Comparison of ENCODE assay signal across 8 mouse cellular contexts in genomic region chr5:123150641-123151040, GRCm38 (mm10). TPM values are rescaled to one million over a fixed set of nuclear protein-coding genes. Genes with fewer than 3 reads are reported as not detected.
DNase-seq lines count a peak whose midpoint lies in the region; ATAC-seq and TF ChIP-seq lines count a peak whose summit lies in the region.

No protein-coding gene starts in this region.

- H3K4me2 ChIP-seq in heart, embryonic 15.5 days = peak overlapping the region; percentile 60
- peak overlapping the region; percentile 62 for H3K4me2 ChIP-seq in lung, embryonic 14.5 days

- TF ChIP-seq CTCF in G1E (IDR thresholded peaks at IDR 0.05; ENCODE audit: low read depth, low read length) = no peak
- no peak for TF ChIP-seq CTCF in lung, embryonic 14.5 days (IDR thresholded peaks at IDR 0.05; ENCODE audit: low read depth)
- no peak for TF ChIP-seq CTCF in spleen, adult 2 months (IDR thresholded peaks at IDR 0.05; ENCODE audit: extremely low read depth, insufficient read depth, insufficient read length, insufficient replicate concordance)

- no peaks in the 10 kb centered on the region for H3K27me3 ChIP-seq in G1E (ENCODE audit: insufficient read depth, low read length)
- H3K27me3 ChIP-seq in heart, embryonic 15.5 days = no peaks in the 10 kb centered on the region
- no peaks in the 10 kb centered on the region for H3K27me3 ChIP-seq in lung, embryonic 14.5 days (ENCODE audit: insufficient read depth, low read length)
- no peaks in the 10 kb centered on the region for H3K27me3 ChIP-seq in spleen, adult 2 months (ENCODE audit: control insufficient read depth, insufficient read depth, low read length)

- no peaks in the 10 kb centered on the region for H3K9me3 ChIP-seq in G1E (replicated peaks)
- H3K9me3 ChIP-seq in heart, embryonic 15.5 days (replicated peaks) = no peaks in the 10 kb centered on the region
- H3K9me3 ChIP-seq in lung, embryonic 14.5 days (ENCODE audit: low read depth, low read length) = no peaks in the 10 kb centered on the region

- ATAC-seq in G1E (ENCODE audit: extremely low read depth, insufficient number of reproducible peaks, low FRiP score, poor library complexity, severe bottlenecking) = no peak
- no peak for ATAC-seq in heart, embryonic 15.5 days (replicated peaks; ENCODE audit: insufficient number of reproducible peaks, insufficient read depth, low FRiP score, low read depth)
- ATAC-seq in lung, embryonic 14.5 days (ENCODE audit: insufficient read depth) = no peak

- peak overlapping the region; percentile 71 for H3K4me3 ChIP-seq in G1E (ENCODE audit: low read depth, low read length)
- peak overlapping the region; percentile 42 for H3K4me3 ChIP-seq in heart, embryonic 15.5 days
- peak overlapping the region; percentile 38 for H3K4me3 ChIP-seq in lung, embryonic 14.5 days (ENCODE audit: low read depth, low read length)
- H3K4me3 ChIP-seq in spleen, adult 2 months (ENCODE audit: extremely low read depth, insufficient read depth, insufficient read length) = peak overlapping the region; percentile 61; the same call in 1 of the 2 replicates

- peak overlapping the region; percentile 0; the same call in 1 of the 2 replicates for H3K9ac ChIP-seq in heart, embryonic 15.5 days
- peak overlapping the region; percentile 31; the same call in 1 of the 2 replicates for H3K9ac ChIP-seq in lung, embryonic 14.5 days

- WGBS in heart, embryonic 15.5 days = 42% methylated on average over 7 of the region's 7 CpGs
- WGBS in lung, embryonic 14.5 days = 22% methylated on average over 7 of the region's 7 CpGs
- 6% methylated on average over 7 of the region's 7 CpGs for WGBS in spleen, adult 2 months

- H3K36me3 ChIP-seq in G1E (replicated peaks) = peaks cover 99% of the 10 kb centered on the region
- H3K36me3 ChIP-seq in heart, embryonic 15.5 days = peaks cover 68% of the 10 kb centered on the region
- peaks cover 82% of the 10 kb centered on the region for H3K36me3 ChIP-seq in lung, embryonic 14.5 days (ENCODE audit: insufficient read depth)
- H3K36me3 ChIP-seq in spleen, adult 2 months (ENCODE audit: control insufficient read depth, insufficient read depth, low read length) = peaks cover 36% of the 10 kb centered on the region

- H3K4me1 ChIP-seq in G1E (ENCODE audit: insufficient read depth, low read depth, low read length) = peaks cover 78% of the 10 kb centered on the region
- peaks cover 51% of the 10 kb centered on the region for H3K4me1 ChIP-seq in heart, embryonic 15.5 days (replicated peaks)
- H3K4me1 ChIP-seq in lung, embryonic 14.5 days (ENCODE audit: insufficient read depth) = peaks cover 6% of the 10 kb centered on the region; the same call in 1 of the 2 replicates
- peaks cover 20% of the 10 kb centered on the region; the same call in 1 of the 2 replicates for H3K4me1 ChIP-seq in spleen, adult 2 months (ENCODE audit: control insufficient read depth, insufficient read depth, insufficient read length)

- peak overlapping the region; percentile 55 for H3K27ac ChIP-seq in heart, embryonic 15.5 days
- H3K27ac ChIP-seq in lung, embryonic 14.5 days (ENCODE audit: low read depth) = no peak overlapping the region
- H3K27ac ChIP-seq in spleen, adult 2 months (ENCODE audit: insufficient read depth, low read length) = peak overlapping the region; percentile 91

- intact Hi-C loops in left cerebral cortex, postnatal 25 days (cut with DNase I) = no loop called here

- DNase-seq in cerebellum, adult 11-12 months = peak; percentile 72
- DNase-seq in cerebellum, postnatal 36 days = no peak
- no peak for DNase-seq in G1E (ENCODE audit: low spot score)
- DNase-seq in lung, embryonic 14.5 days = no peak
- DNase-seq in spleen, adult 2 months (ENCODE audit: low read depth in 1 of 2, low spot score in 2 of 2) = peak; percentile 75 to 80
- no peak for DNase-seq in left cerebral cortex, postnatal 25 days (ENCODE audit: low spot score in 2 of 2)
- DNase-seq in gastrocnemius, adult 8-10 months (ENCODE audit: low spot score in 2 of 2) = no peak

- TF ChIP-seq POLR2A in spleen, adult 2 months (IDR thresholded peaks at IDR 0.05; ENCODE audit: low read depth, low read length) = no peak

RNA-seq across cellular contexts. Expression of gene Setd1b, which starts 8.6 kb away (rescaled TPM):
- total RNA-seq in G1E (2014; fragmentation: Nextera tagmentation) (76.5 and 76.7 TPM in 2 replicates), G1E (2017) (2.1 and 2.3 TPM in 2 replicates)
- 89.4 and 90.6 TPM in 2 replicates for polyA plus RNA-seq in G1E (2012)
- 6.0 and 6.9 TPM in 2 replicates for polyA plus RNA-seq in heart, embryonic 15.5 days (2015; fragmentation: Nextera tagmentation; extraction: Ambion mirVana)
- 11.5 and 12.1 TPM in 2 replicates for polyA plus RNA-seq in lung, embryonic 14.5 days (2014; fragmentation: Nextera tagmentation; extraction: Ambion mirVana)
- 20.5 and 23.2 TPM in 2 replicates for polyA plus RNA-seq in spleen, adult 2 months (2012; rRNA removed)
- 10 to 100 TPM; 27.0 to 32.1 TPM for total RNA-seq in left cerebral cortex, postnatal 25 days (2021)
- 10 to 100 TPM in 3 of 4 experiments, 1 to 10 TPM in 1; 8.0 to 10.8 (median 10.5) TPM for total RNA-seq in gastrocnemius, adult 8-10 months (2022)

RNA-seq across cellular contexts. Expression of gene Rhof, which starts 18.1 kb away (rescaled TPM):
- total RNA-seq in G1E (2014; fragmentation: Nextera tagmentation) (not detected in 2 replicates), G1E (2017) (0.52 and 1.7 TPM in 2 replicates)
- 0.26 and 0.59 TPM in 2 replicates for polyA plus RNA-seq in G1E (2012)
- polyA plus RNA-seq in heart, embryonic 15.5 days (2015; fragmentation: Nextera tagmentation; extraction: Ambion mirVana) = 1.5 and 3.1 TPM in 2 replicates
- polyA plus RNA-seq in lung, embryonic 14.5 days (2014; fragmentation: Nextera tagmentation; extraction: Ambion mirVana) = 2.4 and 2.5 TPM in 2 replicates
- 70.7 and 72.5 TPM in 2 replicates for polyA plus RNA-seq in spleen, adult 2 months (2012; rRNA removed)
- 10 to 100 TPM; 48.6 to 55.2 TPM for total RNA-seq in left cerebral cortex, postnatal 25 days (2021)
- under 1 TPM in 3 of 4 experiments, not detected in 1; 0.24 to 0.36 (median 0.36) TPM for total RNA-seq in gastrocnemius, adult 8-10 months (2022)

RNA-seq across cellular contexts. Expression of gene Psmd9, which starts 18.6 kb away (rescaled TPM):
- total RNA-seq in G1E (2014; fragmentation: Nextera tagmentation) = 11.6 and 24.2 TPM in 2 replicates
- total RNA-seq in G1E (2017) = 22.8 and 25.4 TPM in 2 replicates
- polyA plus RNA-seq in G1E (2012) = 50.1 and 65.2 TPM in 2 replicates
- 54.9 and 66.7 TPM in 2 replicates for polyA plus RNA-seq in heart, embryonic 15.5 days (2015; fragmentation: Nextera tagmentation; extraction: Ambion mirVana)
- 70.9 and 81.7 TPM in 2 replicates for polyA plus RNA-seq in lung, embryonic 14.5 days (2014; fragmentation: Nextera tagmentation; extraction: Ambion mirVana)
- 13.3 and 19.5 TPM in 2 replicates for polyA plus RNA-seq in spleen, adult 2 months (2012; rRNA removed)
- 10 to 100 TPM; 26.2 to 27.7 TPM for total RNA-seq in left cerebral cortex, postnatal 25 days (2021)
- total RNA-seq in gastrocnemius, adult 8-10 months (2022) = 10 to 100 TPM; 11.4 to 12.8 (median 12.3) TPM

RNA-seq across cellular contexts. Expression of gene Hpd, which starts 31.9 kb away (rescaled TPM):
- total RNA-seq in G1E (2014; fragmentation: Nextera tagmentation) (not detected in 2 replicates), G1E (2017) (not detected in 2 replicates)
- polyA plus RNA-seq in G1E (2012) = not detected in 2 replicates
- polyA plus RNA-seq in heart, embryonic 15.5 days (2015; fragmentation: Nextera tagmentation; extraction: Ambion mirVana) = 0.37 TPM in 1 of 2 replicates, not detected in the other
- polyA plus RNA-seq in lung, embryonic 14.5 days (2014; fragmentation: Nextera tagmentation; extraction: Ambion mirVana) = not detected in 2 replicates
- polyA plus RNA-seq in spleen, adult 2 months (2012; rRNA removed) = 0.19 and 0.37 TPM in 2 replicates
- total RNA-seq in left cerebral cortex, postnatal 25 days (2021) = not detected
- 1 to 10 TPM in 1 of 4 experiments, not detected in 3; 1.3 TPM for total RNA-seq in gastrocnemius, adult 8-10 months (2022)

Comparison
In these comparisons a context has a peak if more than half of its experiments do, and no peak if none do; other contexts are left out.
1. DNase-seq: peak in cerebellum, adult 11-12 months (single experiment) and spleen, adult 2 months (2 of 2); none in cerebellum, postnatal 36 days (0 of 2), G1E (single experiment), lung, embryonic 14.5 days (single experiment), left cerebral cortex, postnatal 25 days (0 of 2) and gastrocnemius, adult 8-10 months (0 of 2).
2. RNA of gene Rhof, which starts 18.1 kb away (polyA plus RNA-seq): 70.7 to 72.5 TPM in spleen, adult 2 months; 2.4 to 2.5 TPM in lung, embryonic 14.5 days, 1.5 to 3.1 TPM in heart, embryonic 15.5 days and 0.26 to 0.59 TPM in G1E; every median in the first group is over 10 times any median in the second.
3. Peak in every context shown above with its lines, with median percentiles within 50 percentile points of each other: H3K4me3 ChIP-seq.